Mouse (Mus musculus) layer of hippocampus, postnatal 25 days (tissue): ENCODE measurements at regions not wholly inside any gene's neighbourhood (a gene's known extent, or its start where the extent isn't known, plus 50 kb on each side); places are given as distances from the start of the nearest gene placed in this dataset.
"Not testable (repeated sequence)": the region's sequence is repeated elsewhere in the genome, so short reads cannot be mapped to it uniquely, and the experiment has no call there.

Source experiments
- DNase-seq, 2 experiments: peaks; one replicate each; pipeline ENCODE4 v3.0.0; 2022; ENCODE audit warnings: mixed read lengths in 2 of 2, low spot score in 1 of 2; ENCODE audit errors: extremely low spot score in 1 of 2

GRCm38 (mm10) chr10:69034390-69035120 lies 116.7 kb upstream of the Rhobtb1 start:
- DNase-seq, result no peak

- DNase-seq, result not testable (repeated sequence)
Observed at GRCm38 (mm10) chr10:69035536-69035935, 115.7 kb upstream of the Rhobtb1 start.

GRCm38 (mm10) chr10:69036096-69036495 lies 115.1 kb upstream of the Rhobtb1 start:
- DNase-seq, result no peak

GRCm38 (mm10) chr10:69044171-69044651 lies 107.0 kb upstream of the Rhobtb1 start:
- no peak for DNase-seq

- DNase-seq, result no peak
Observed at GRCm38 (mm10) chr10:69045275-69045674, 106.0 kb upstream of the Rhobtb1 start.

- DNase-seq, result no peak
Observed at GRCm38 (mm10) chr10:69046008-69046555, 105.2 kb upstream of the Rhobtb1 start.

GRCm38 (mm10) chr10:69078008-69078407 lies 73.2 kb upstream of the Rhobtb1 start:
- DNase-seq, result no peak

- no peak for DNase-seq
Observed at GRCm38 (mm10) chr10:69086184-69086583, 65.0 kb upstream of the Rhobtb1 start.

GRCm38 (mm10) chr10:69091872-69092271 lies 59.4 kb upstream of the Rhobtb1 start:
- DNase-seq, result no peak

GRCm38 (mm10) chr10:69100021-69100420 lies 51.2 kb upstream of the Rhobtb1 start:
- DNase-seq, result no peak

GRCm38 (mm10) chr10:69100742-69101141 lies 50.5 kb upstream of the Rhobtb1 start:
- DNase-seq, result not testable (repeated sequence)
